Mouse (Mus musculus): ENCODE results near the gene Zfp821. TPM values are rescaled to one million over a fixed set of nuclear protein-coding genes. Genes with fewer than 3 reads are reported as not detected.

The Zfp821 gene
- polyA plus RNA-seq, 1 experiment from 2014 or later: 71.3 TPM

DNA sequence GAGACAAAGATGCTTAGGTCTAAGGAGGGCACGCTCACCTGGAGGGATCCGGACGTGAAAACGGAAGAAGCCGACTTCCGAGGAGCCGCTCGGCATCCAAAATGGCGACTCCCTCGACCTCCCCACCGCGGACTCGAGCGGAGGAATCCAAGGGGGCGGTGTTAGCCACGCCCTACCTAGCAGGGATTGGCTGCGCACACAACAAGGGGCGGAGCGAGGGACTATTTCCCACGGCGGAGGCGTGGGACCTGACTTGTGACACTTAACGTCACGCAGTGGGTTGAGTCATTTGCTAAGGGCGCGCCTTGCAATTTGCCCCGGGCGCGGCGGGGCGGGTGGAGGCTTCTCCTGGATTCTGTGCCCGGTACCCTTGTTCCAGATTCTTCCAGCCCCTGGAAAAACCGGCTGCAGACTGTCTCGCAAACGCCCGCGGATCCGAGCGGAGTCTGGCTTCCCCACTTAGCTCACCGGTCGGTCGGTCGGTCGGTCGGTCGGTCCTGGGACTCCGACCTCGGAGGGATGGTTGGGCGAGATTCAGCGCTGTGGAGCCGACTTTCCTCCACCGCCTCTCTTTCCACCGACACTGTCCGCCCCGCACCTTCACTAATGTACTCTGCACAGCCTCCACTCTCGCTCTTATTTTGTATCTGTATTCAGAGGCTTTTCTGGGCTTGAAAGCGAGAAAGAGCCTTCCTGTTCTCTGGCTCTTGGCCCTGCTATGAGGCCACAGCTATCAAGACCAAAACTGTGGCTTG lies 12.0 kb upstream of the Zfp821 start, which contains the start of gene Ist1:
Gene Ist1 (minus strand): TSS at position 115 of the 755 bp plus-strand sequence.
- Histone ChIP-seq H3K4me3 (peak within 1 kb of the TSS; percentile 99), H3K27ac (replicated peaks) (peak within 1 kb of the TSS; percentile 91), H3K27me3 (no peaks in the 10 kb centered on the region), H3K9ac (peak within 1 kb of the TSS; percentile 89), H3K4me1 (replicated peaks) (peaks cover 28% of the 10 kb centered on the region), H3K4me2 (peak within 1 kb of the TSS; percentile 84), H3K36me3 (no peaks in the 10 kb centered on the region), H3K9me3 (no peaks in the 10 kb centered on the region)
- under 1% methylated on average over 57 of the region's 57 CpGs for WGBS
- peak; percentile 98 for ATAC-seq (ENCODE audit: low FRiP score, low read depth)

DNA sequence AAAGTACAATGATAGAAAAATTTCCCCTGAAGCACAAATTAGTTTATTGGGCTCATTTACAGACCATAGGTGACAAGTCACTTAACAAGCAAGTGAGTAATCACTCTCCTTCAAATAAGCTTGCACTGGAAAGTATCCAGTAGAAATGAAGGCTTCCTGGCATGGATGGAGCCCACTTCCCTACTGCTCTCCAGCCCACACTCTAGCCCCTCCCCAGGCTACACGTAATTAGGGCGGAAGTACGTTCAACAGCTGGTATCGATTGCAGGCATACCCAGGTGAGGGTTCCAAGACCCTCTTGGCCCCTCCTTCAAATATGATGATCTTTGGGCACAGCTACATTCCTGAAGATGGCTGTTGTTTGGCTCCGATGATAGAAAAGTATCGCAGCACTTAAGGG lies 11.2 kb upstream of the Zfp821 start:
- Histone ChIP-seq H3K9ac (peak overlapping the region; percentile 73; the same call in 1 of the 2 replicates), H3K4me1 (replicated peaks) (peaks cover 28% of the 10 kb centered on the region), H3K36me3 (no peaks in the 10 kb centered on the region), H3K27ac (replicated peaks) (peak overlapping the region; percentile 91; the same call in 1 of the 2 replicates), H3K27me3 (no peaks in the 10 kb centered on the region), H3K9me3 (no peaks in the 10 kb centered on the region), H3K4me2 (peak overlapping the region; percentile 78), H3K4me3 (peak overlapping the region; percentile 99)
- 62% methylated on average over 6 of the region's 6 CpGs for WGBS
- ATAC-seq (ENCODE audit: low FRiP score, low read depth): no peak

DNA sequence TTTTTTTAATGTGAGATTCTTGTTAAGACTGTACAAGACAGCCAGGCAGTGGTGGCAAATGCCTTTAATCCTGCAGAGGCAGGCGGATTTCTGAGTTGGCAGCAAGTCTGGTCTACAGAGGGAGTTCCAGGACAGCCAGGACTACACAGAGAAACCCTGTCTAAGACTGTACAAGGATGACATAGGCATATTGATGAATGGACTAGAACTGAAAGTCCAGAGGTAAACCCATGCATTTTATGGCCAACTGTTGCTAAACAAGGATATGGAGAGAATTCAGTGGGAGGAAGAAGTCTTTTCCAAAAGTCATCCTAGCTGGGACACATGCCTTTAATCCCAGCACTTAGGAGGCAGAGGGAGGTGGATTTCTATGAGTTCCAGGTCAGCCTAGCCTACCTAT lies 7.6 kb upstream of the Zfp821 start:
- Histone ChIP-seq H3K27me3 (no peaks in the 10 kb centered on the region), H3K27ac (replicated peaks) (no peak overlapping the region), H3K9ac (no peak overlapping the region), H3K4me3 (no peak overlapping the region), H3K4me2 (no peak overlapping the region), H3K4me1 (replicated peaks) (peaks cover 9% of the 10 kb centered on the region), H3K36me3 (no peaks in the 10 kb centered on the region), H3K9me3 (no peaks in the 10 kb centered on the region)
- no peak for ATAC-seq (ENCODE audit: low FRiP score, low read depth)
- WGBS: 84% methylated on average over 1 of the region's 1 CpGs

DNA sequence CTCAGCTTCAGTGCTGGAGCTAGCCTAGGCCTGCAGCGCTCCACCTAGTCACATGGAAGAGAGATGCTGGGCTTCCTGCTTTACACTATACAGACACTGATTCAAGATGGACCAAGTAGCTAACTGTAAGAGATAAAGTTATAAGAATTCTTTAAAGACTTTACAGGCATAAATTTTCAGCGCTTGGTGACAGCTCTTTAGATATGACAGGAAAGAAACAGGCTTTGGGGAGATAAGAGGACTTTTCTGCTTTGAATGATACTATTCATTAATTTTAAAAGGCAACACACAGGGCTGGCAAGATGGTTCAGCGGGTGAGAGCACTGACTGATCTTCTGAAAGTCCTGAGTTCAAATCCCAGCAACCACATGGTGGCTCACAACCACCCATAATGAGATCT lies 6.9 kb upstream of the Zfp821 start:
- H3K27me3 ChIP-seq: no peaks in the 10 kb centered on the region
- no peak for ATAC-seq (ENCODE audit: low FRiP score, low read depth)
- 73% methylated on average over 3 of the region's 3 CpGs for WGBS
- H3K4me1 ChIP-seq (replicated peaks): peaks cover 9% of the 10 kb centered on the region
- no peak overlapping the region for H3K9ac ChIP-seq
- no peak overlapping the region for H3K27ac ChIP-seq (replicated peaks)
- H3K4me2 ChIP-seq: no peak overlapping the region
- no peaks in the 10 kb centered on the region for H3K36me3 ChIP-seq
- no peak overlapping the region for H3K4me3 ChIP-seq
- no peaks in the 10 kb centered on the region for H3K9me3 ChIP-seq

DNA sequence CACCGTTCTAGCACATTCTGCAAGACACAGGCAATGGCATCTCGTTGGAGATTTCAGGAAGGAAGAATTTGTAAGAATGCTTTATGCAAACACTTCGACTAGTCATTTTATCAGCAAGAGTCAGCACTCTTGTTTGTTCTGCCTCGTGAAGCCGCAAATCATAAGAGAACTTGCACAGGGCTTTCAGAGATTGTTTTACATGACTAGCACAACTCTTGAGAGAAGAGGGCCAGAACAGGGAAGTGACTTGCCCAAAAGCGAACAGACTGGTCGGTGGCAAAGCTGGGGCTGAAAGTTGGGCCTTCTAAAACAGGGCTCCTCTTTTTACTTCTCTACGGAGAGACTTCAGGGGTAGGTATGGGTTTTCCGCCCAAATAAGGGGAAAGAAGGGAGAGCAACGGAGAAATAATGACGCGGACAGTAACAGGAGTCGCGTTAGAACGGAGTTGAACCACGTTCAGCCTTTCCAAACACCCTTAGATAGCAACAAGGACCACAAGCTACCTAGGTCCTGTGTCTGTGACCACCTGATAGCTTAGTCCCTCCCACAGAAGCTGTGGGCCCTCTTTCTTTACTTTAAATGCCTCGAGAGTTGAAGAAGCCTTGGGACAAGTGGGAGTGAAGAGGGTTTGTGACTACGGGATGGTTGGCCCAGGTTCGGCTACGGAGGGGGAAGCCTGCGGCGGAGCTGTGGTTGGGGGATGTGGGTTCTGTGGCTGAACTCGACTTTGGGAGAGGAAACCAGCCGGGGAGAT lies 604 bp upstream of the Zfp821 start:
- peaks cover 39% of the 10 kb centered on the region for H3K4me1 ChIP-seq (replicated peaks)
- H3K4me3 ChIP-seq: peak overlapping the region; percentile 90
- H3K36me3 ChIP-seq: peaks cover 13% of the 10 kb centered on the region
- ATAC-seq (ENCODE audit: low FRiP score, low read depth): peak; percentile 71
- no peaks in the 10 kb centered on the region for H3K27me3 ChIP-seq
- peak overlapping the region; percentile 99 for H3K9ac ChIP-seq
- 12% methylated on average over 24 of the region's 24 CpGs for WGBS
- peak overlapping the region; percentile 97 for H3K27ac ChIP-seq (replicated peaks)
- no peaks in the 10 kb centered on the region for H3K9me3 ChIP-seq
- H3K4me2 ChIP-seq: peak overlapping the region; percentile 86

DNA sequence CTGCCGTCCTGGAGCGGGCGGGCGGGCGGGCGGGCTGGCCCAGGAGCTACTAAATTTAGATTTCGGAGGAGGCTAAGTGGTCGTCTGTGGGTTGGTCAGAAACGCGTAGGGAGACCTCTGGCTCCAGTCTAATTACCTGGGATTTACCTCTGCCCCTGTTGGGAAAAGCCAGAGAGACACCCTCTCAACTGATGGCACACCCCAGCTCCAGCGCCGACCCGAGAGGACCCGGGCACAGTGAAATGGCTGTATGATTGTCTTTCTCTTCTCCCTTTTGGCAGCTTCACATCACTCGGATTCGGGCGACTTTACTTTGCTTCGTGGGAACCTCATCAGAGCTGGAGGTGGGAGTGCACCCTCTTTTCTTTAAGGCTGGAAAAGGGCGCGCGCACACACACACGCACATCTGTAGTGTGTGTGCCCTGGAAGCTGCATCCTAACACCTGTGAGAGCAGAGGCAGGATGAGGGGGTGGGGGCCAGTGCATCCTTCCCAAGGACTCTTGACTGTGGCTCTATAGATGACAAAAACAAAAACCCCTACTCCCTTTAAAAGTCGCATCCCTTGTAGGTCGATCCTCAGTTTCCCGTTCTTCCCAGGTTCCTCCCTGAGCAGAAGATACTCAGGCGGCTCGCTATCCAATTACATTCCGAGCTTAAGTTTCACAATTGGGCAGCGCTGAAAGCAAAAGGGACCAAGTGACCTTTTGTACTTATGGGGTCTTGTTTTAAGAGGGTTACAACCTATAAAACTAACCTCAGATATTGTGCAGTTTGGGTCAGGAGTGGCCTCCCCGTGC lies 929 bp downstream of the Zfp821 start:
- peak overlapping the region; percentile 99 for H3K9ac ChIP-seq
- peak overlapping the region; percentile 97 for H3K27ac ChIP-seq (replicated peaks)
- H3K4me2 ChIP-seq: peak overlapping the region; percentile 86
- peak overlapping the region; percentile 90 for H3K4me3 ChIP-seq
- peaks cover 28% of the 10 kb centered on the region for H3K36me3 ChIP-seq
- 2% methylated on average over 24 of the region's 30 CpGs for WGBS
- no peaks in the 10 kb centered on the region for H3K27me3 ChIP-seq
- peak; percentile 57 for ATAC-seq (ENCODE audit: low FRiP score, low read depth)
- H3K4me1 ChIP-seq (replicated peaks): peaks cover 43% of the 10 kb centered on the region
- H3K9me3 ChIP-seq: no peaks in the 10 kb centered on the region

DNA sequence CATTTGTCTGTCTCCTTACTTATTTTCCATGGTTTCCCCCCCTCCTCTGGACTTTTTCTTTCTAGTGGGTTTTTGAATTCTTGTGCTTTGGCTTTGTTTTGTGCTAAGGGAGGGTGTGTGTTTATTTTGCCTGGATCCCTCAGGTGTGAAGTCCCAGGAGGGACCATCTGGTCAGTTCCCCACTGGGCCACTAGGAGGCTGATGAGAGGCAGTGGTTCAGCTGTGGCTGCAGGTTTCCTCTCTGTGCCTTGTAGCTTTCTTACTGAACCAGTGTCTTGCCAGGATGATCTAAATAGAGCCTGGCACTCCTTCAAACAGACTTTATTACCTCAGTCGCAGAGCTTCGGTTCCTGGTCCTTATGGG lies 1.5 kb downstream of the Zfp821 start:
- WGBS: 28% methylated on average over 2 of the region's 2 CpGs
- no peaks in the 10 kb centered on the region for H3K9me3 ChIP-seq
- peak overlapping the region; percentile 90 for H3K4me3 ChIP-seq
- H3K4me2 ChIP-seq: peak overlapping the region; percentile 86
- H3K36me3 ChIP-seq: peaks cover 34% of the 10 kb centered on the region
- 0 out of 2 replicates have a peak overlapping the region, but pooled peaks have one; percentile 97 for H3K27ac ChIP-seq (replicated peaks)
- no peak for ATAC-seq (ENCODE audit: low FRiP score, low read depth)
- peaks cover 43% of the 10 kb centered on the region for H3K4me1 ChIP-seq (replicated peaks)
- no peaks in the 10 kb centered on the region for H3K27me3 ChIP-seq
- H3K9ac ChIP-seq: peak overlapping the region; percentile 99

DNA sequence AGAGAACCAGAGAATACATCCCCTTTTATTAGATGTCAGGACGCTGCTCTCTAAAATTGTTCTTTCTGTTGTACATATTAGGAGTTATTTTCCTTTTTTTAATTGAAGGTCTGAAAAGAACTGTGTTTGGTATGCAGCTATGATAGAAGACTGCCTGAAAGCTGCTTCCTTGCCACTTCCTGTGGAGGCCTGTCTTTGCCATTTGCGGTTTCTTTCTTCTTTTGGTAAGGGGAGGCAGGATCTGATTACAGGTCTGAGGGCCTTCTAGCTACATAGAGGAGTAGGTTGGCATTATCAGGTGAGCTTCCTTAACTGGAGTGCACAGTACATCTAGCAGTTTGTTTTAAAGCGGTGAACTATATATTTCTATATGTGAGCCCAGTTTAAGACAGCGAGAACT lies 2.6 kb downstream of the Zfp821 start:
- H3K27me3 ChIP-seq: no peaks in the 10 kb centered on the region
- H3K4me2 ChIP-seq: peak overlapping the region; percentile 86; the same call in 1 of the 2 replicates
- no peak overlapping the region for H3K9ac ChIP-seq
- peak overlapping the region; percentile 90; the same call in 1 of the 2 replicates for H3K4me3 ChIP-seq
- no peak for ATAC-seq (ENCODE audit: low FRiP score, low read depth)
- peaks cover 44% of the 10 kb centered on the region for H3K36me3 ChIP-seq
- H3K9me3 ChIP-seq: no peaks in the 10 kb centered on the region
- 96% methylated on average over 4 of the region's 4 CpGs for WGBS
- peaks cover 43% of the 10 kb centered on the region for H3K4me1 ChIP-seq (replicated peaks)
- no peak overlapping the region for H3K27ac ChIP-seq (replicated peaks)

DNA sequence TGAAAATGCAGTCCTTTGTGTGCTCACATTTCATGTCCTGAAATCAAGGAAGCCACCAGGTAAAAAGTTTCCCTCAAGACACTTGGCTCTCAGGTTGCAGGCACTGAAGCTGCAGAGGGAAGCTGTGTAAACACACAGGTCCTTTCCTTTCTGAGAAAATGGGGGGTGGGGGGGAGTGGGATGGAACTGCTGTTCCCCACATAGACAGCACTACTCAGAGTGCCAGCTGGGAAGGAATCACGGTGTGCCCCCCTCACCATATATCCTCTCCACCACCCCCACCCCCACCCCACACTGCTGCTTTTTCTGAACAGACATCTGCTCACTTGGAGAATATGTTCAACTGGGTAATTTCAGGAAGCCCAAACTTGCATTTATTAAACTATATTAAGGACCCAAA lies 7.2 kb downstream of the Zfp821 start:
- no peak overlapping the region for H3K9ac ChIP-seq
- no peaks in the 10 kb centered on the region for H3K9me3 ChIP-seq
- H3K4me2 ChIP-seq: no peak overlapping the region
- peaks cover 22% of the 10 kb centered on the region for H3K4me1 ChIP-seq (replicated peaks)
- no peak overlapping the region for H3K4me3 ChIP-seq
- no peak overlapping the region for H3K27ac ChIP-seq (replicated peaks)
- ATAC-seq (ENCODE audit: low FRiP score, low read depth): no peak
- H3K36me3 ChIP-seq: peaks cover 86% of the 10 kb centered on the region
- 93% methylated on average over 1 of the region's 1 CpGs for WGBS
- no peaks in the 10 kb centered on the region for H3K27me3 ChIP-seq

DNA sequence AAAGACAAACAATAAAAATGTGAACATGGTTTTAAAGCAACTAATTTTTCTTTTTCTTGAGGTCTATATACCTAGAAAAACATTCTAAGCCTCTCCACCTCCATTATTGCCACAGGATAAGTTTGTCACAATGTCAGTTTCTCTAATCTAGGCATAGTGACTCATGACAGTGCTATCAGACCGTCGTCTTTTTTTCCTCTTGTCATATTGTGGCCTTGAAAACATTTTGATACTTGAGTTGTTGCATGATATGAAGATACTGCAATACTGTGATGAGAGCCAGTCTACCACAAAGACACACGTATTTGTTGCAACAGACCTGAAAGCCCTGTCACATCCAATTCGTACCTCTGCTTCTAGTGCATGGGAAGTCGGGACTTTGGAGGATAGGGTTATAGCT lies 9.6 kb downstream of the Zfp821 start:
- WGBS: 96% methylated on average over 5 of the region's 5 CpGs
- no peak for ATAC-seq (ENCODE audit: low FRiP score, low read depth)
- H3K9ac ChIP-seq: no peak overlapping the region
- no peaks in the 10 kb centered on the region for H3K27me3 ChIP-seq
- no peaks in the 10 kb centered on the region for H3K9me3 ChIP-seq
- H3K27ac ChIP-seq (replicated peaks): no peak overlapping the region
- peaks cover 93% of the 10 kb centered on the region for H3K36me3 ChIP-seq
- H3K4me2 ChIP-seq: no peak overlapping the region
- peaks cover 4% of the 10 kb centered on the region; the same call in 1 of the 2 replicates for H3K4me1 ChIP-seq (replicated peaks)
- no peak overlapping the region for H3K4me3 ChIP-seq

DNA sequence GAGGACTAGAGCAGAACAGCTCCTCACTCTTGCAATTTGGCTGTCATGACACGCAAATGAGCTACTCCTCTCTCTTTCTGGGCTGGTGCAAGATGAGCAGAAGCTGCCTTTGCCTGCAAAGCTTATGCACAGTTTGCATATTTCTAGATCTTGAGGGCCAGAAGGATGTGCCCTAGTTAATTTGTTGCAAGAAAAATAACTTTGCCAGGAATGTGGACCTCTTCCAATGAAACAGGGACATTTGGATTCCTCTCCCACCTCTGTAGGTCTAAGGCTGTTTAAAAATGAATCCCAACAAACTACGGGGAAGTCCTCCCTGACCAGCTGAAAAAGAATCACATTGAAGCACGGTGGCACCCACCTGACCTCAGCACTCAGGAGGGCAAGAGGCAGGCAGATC lies 19.8 kb downstream of the Zfp821 start:
- H3K4me1 ChIP-seq (replicated peaks): no peaks in the 10 kb centered on the region
- H3K27ac ChIP-seq (replicated peaks): no peak overlapping the region
- 89% methylated on average over 3 of the region's 3 CpGs for WGBS
- H3K9me3 ChIP-seq: no peaks in the 10 kb centered on the region
- H3K36me3 ChIP-seq: peaks cover 73% of the 10 kb centered on the region
- no peaks in the 10 kb centered on the region for H3K27me3 ChIP-seq
- ATAC-seq (ENCODE audit: low FRiP score, low read depth): no peak
- no peak overlapping the region for H3K4me3 ChIP-seq
- H3K4me2 ChIP-seq: no peak overlapping the region
- no peak overlapping the region for H3K9ac ChIP-seq
